Mouse (Mus musculus) thymus, adult 2 months (tissue): ENCODE measurements at regions not wholly inside any gene's neighbourhood (a gene's known extent, or its start where the extent isn't known, plus 50 kb on each side); places are given as distances from the start of the nearest gene placed in this dataset.

Source experiments
- DNase-seq: peaks from one replicate; pipeline ENCODE4 v3.0.0; 2021
- H3K27ac ChIP-seq: fragments of 200-500 bp; 2 replicates; pipeline ENCODE4 v1.5.1; 2012; ENCODE audit warnings: low read length, control low read depth; ENCODE audit not compliant: control insufficient read depth, insufficient read depth
- H3K27me3 ChIP-seq: fragments of 200-500 bp; 2 replicates; pipeline ENCODE4 v1.6.1; 2012; ENCODE audit warnings: mild to moderate bottlenecking, low read length, moderate library complexity, mixed read lengths; ENCODE audit not compliant: control insufficient read depth, insufficient read depth
- H3K36me3 ChIP-seq: fragments of 200-500 bp; 2 replicates; pipeline ENCODE4 v1.6.1; 2012; ENCODE audit warnings: mild to moderate bottlenecking, low read length, moderate library complexity; ENCODE audit not compliant: control insufficient read depth, insufficient read depth
- H3K4me1 ChIP-seq: fragments of 200-500 bp; replicated peaks from 2 replicates; pipeline ENCODE4 v1.6.1; 2012; ENCODE audit warnings: low read length; ENCODE audit not compliant: control insufficient read depth, insufficient read depth
- H3K4me3 ChIP-seq: fragments of 200-500 bp; 2 replicates; pipeline ENCODE4 v1.5.1; 2012; ENCODE audit warnings: mild to moderate bottlenecking, low read length, control low read depth, moderate library complexity; ENCODE audit not compliant: control insufficient read depth, insufficient read depth
- CTCF ChIP-seq: fragments of 200-500 bp; IDR thresholded peaks from 2 replicates; pipeline ENCODE4 v1.5.1; 2012; ENCODE audit warnings: mild to moderate bottlenecking, control low read depth, low read length, moderate library complexity, borderline replicate concordance; ENCODE audit not compliant: control insufficient read depth, poor library complexity, insufficient read depth; ENCODE audit errors: extremely low read depth
- POLR2A ChIP-seq: fragments of 200-500 bp; IDR thresholded peaks from 2 replicates; pipeline ENCODE4 v1.6.1; 2012; ENCODE audit warnings: mild to moderate bottlenecking, low read length, control low read depth, moderate library complexity; ENCODE audit not compliant: control insufficient read depth, poor library complexity, insufficient read depth; ENCODE audit errors: extremely low read depth
- WGBS: fragments of 180-500 bp; shearing (Covaris S2); methylation state at CpG from one replicate; pipeline ENCODE4 v1.1.7; 2018; 5-methylcytosine and 5-hydroxymethylcytosine counted together

DNA sequence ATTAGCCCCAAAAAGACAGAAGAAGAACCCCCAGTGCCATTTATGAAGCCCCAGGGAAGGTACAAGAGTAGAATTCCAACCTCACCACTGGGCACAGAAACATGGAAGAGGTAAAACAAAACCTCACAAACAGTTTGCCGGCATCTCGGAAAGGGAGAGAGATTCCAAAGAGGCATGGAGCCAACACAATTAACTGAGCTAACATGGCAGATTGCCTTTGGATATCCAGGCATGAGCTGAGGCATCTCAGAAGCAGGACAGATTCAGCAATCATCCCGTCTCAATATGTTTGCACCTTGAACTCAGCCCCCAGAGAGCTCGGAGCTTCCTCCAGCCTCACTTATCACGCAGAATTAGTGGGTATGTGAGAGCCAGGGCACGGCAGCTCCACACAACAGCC, 78.3 kb downstream of the Olig3 start:
- WGBS = 96% methylated on average over 6 of the region's 6 CpGs
- Histone ChIP-seq H3K27me3 (no peaks in the 10 kb centered on the region), H3K27ac (no peak overlapping the region), H3K4me3 (no peak overlapping the region), H3K36me3 (no peaks in the 10 kb centered on the region), H3K4me1 (no peaks in the 10 kb centered on the region)
- no peak for DNase-seq
- TF ChIP-seq POLR2A = no peak
- no peak for TF ChIP-seq CTCF

DNA sequence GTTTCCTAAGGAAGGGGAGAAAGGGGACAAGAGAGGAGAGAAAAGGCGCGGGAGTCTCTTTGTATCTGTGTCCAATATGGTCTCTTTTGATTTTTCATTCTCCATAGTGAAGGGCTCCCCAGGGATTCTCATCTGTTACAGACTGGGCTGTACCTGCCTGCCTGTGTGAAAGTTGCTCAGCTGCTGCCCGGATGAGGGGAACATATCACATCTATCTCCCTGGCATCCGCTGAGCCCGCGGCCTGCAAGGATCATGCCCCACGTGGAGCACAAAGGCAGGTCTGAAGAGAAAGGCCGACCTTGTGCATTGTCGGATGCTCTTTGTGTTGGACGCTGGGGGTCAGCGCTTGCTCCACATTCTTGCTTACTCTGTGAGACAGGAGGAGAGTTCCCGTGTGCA, 85.5 kb downstream of the Olig3 start:
- DNase-seq = no peak
- WGBS = 93% methylated on average over 12 of the region's 12 CpGs

DNA sequence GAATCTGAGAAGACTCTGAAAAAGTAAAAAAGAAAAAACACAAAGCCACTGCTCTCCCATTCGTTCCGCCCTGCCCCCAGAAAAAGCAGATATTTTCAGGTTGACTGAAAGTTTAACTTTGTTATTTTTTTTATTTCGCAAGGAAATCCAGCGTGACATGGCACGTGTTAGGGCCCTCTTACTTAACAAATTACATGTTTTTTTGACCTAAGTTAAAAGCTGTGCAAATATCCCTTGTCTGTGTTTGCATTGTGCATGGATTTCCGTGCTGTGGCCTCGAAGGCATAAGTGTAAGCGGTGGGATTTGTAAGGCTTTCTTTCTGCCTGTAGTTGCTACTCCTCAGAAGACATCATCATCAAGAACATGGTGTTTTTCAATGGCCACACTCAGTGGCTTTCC, 87.2 kb downstream of the Olig3 start:
- DNase-seq = no peak

More for the DNA sequence above, 85.5 kb downstream of the Olig3 start:
- H3K4me3 ChIP-seq = no peak overlapping the region
- H3K4me1 ChIP-seq = no peaks in the 10 kb centered on the region
- H3K36me3 ChIP-seq = no peaks in the 10 kb centered on the region
- TF ChIP-seq POLR2A = no peak
- no peak for TF ChIP-seq CTCF
- no peak overlapping the region for H3K27ac ChIP-seq
- no peaks in the 10 kb centered on the region for H3K27me3 ChIP-seq

DNA sequence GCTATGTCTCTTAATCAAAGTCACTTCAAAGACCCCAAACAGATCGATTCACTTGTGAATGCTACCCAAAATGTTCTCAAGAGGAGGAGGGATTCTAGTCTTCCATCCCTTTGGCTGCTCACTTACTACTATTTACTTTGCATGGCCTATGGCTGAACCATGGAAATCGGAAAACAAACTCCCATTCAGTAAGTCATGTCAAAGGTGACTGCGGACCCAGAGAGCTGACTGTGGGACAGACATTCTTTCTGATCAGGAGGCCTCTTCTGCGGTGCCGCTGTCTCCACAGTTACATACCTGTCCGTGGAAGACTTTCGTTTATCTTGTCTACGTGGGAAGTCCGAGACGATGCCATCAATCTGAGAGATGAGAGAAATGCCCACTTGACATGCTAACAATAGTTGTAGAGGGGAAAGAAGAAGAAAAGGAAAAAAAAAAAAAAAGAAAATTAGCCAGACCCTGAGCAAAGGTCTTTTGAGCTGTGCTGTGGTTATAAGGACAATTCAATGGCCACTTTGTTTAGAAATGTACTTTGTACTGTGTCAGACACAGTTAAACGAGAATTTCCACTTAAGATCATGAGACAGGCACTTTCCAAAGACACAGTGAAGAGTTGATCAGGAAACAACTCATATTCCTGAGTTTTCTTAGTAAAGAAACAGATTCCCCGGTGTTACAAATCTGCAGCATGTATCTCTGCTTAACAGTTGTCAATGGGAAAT, 92.7 kb downstream of the Olig3 start:
- Histone ChIP-seq H3K27ac (no peak overlapping the region), H3K4me1 (no peaks in the 10 kb centered on the region), H3K4me3 (no peak overlapping the region), H3K36me3 (no peaks in the 10 kb centered on the region), H3K27me3 (no peaks in the 10 kb centered on the region)
- TF ChIP-seq CTCF = no peak
- TF ChIP-seq POLR2A = no peak
- 94% methylated on average over 12 of the region's 12 CpGs for WGBS
- DNase-seq = no peak

More for the DNA sequence above, 87.2 kb downstream of the Olig3 start:
- H3K27ac ChIP-seq = no peak overlapping the region
- no peak overlapping the region for H3K4me3 ChIP-seq
- no peaks in the 10 kb centered on the region for H3K36me3 ChIP-seq
- H3K27me3 ChIP-seq = no peaks in the 10 kb centered on the region
- TF ChIP-seq POLR2A (no peak), CTCF (no peak)
- WGBS = 76% methylated on average over 8 of the region's 8 CpGs
- H3K4me1 ChIP-seq = no peaks in the 10 kb centered on the region

DNA sequence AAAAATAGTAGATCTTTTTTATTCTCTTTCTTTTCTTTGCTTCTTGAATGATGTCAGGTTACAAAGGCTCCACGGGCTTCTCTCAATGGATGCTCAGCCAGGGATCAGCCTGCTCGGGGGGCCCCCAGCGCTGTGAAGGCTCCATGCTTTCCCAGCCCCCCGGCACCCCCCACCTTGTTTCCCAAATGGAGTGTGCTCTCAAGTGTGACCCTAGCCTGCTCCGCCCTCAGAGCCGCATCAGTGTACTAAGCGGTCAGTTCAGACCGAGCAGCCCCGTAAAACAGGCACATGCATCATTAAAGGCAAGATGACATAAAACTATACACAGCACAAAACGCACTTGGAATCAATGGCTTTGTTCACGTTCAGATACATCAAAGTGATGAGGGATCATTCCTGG, 102.7 kb downstream of the Olig3 start:
- no peaks in the 10 kb centered on the region for H3K27me3 ChIP-seq
- no peak for TF ChIP-seq POLR2A
- 90% methylated on average over 11 of the region's 11 CpGs for WGBS
- no peaks in the 10 kb centered on the region for H3K4me1 ChIP-seq
- no peak overlapping the region for H3K27ac ChIP-seq
- no peaks in the 10 kb centered on the region for H3K36me3 ChIP-seq
- no peak for DNase-seq
- no peak overlapping the region for H3K4me3 ChIP-seq

DNA sequence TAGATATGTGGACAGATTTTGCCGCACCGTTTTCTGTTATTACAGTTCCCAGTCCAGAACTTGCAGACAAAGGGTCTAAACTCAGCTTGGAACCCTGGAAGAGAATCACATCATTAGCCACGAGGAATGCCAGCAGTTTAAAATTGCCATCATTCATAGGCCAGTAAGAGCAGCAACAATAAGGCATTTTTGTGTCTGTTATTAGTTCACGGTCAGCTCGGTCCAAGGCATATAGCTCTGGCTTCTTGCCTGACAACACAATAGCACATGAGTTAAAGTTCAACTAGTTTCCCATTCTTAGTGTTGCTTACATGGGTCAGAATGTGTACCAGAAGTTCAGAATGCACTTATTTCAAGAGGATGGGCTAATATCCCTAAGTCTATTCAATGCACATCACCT, 103.4 kb downstream of the Olig3 start:
- no peaks in the 10 kb centered on the region for H3K36me3 ChIP-seq
- no peak for DNase-seq
- no peak overlapping the region for H3K27ac ChIP-seq
- H3K4me3 ChIP-seq = no peak overlapping the region
- H3K4me1 ChIP-seq = no peaks in the 10 kb centered on the region
- WGBS = 94% methylated on average over 5 of the region's 5 CpGs
- H3K27me3 ChIP-seq = no peaks in the 10 kb centered on the region
- no peak for TF ChIP-seq CTCF
- TF ChIP-seq POLR2A = no peak

DNA sequence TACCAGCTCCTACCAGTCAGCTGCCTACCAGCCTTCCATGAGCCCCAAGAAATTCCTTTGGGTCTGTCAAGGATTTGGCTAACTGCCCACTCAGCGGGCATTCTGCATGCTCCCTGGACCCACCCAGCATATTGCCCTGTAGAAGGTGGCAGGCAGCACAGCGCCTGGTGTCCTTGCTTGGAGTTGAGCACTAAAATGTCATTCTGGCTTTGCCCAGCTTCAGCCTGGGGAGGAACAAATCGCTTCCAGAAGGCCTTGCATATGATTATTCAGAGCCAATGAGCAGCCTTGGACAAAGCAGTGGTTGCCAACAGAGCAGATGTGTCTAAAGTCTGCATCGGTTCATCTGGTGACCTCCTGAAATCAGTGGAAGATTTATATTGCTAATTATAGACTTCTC, 103.8 kb downstream of the Olig3 start:
- 94% methylated on average over 4 of the region's 4 CpGs for WGBS
- no peak for DNase-seq
- Histone ChIP-seq H3K4me1 (no peaks in the 10 kb centered on the region), H3K36me3 (no peaks in the 10 kb centered on the region), H3K27me3 (no peaks in the 10 kb centered on the region), H3K4me3 (no peak overlapping the region), H3K27ac (no peak overlapping the region)
- TF ChIP-seq POLR2A (no peak), CTCF (no peak)
